Mouse (Mus musculus): Measurements from ENCODE around the gene Sfxn5. TPM values are rescaled to one million over a fixed set of nuclear protein-coding genes. Genes with fewer than 3 reads are reported as not detected.

The Sfxn5 gene
- polyA plus RNA-seq, 1 experiment from 2014 or later = 5.6 TPM

- H3K4me2 ChIP-seq = no peak overlapping the region
- no peaks in the 10 kb centered on the region for H3K27me3 ChIP-seq (ENCODE audit: control insufficient read depth, insufficient read depth, low read length)
- no peak for ATAC-seq (replicated peaks; ENCODE audit: insufficient number of reproducible peaks, low FRiP score, low TSS enrichment)
- H3K27ac ChIP-seq (ENCODE audit: low read depth, low read length) = no peak overlapping the region
- WGBS (ENCODE audit: insufficient replicate concordance) = 91% methylated on average over 1 of the region's 1 CpGs
- H3K9me3 ChIP-seq (replicated peaks; ENCODE audit: control insufficient read depth, low read length) = no peaks in the 10 kb centered on the region
- H3K4me1 ChIP-seq (ENCODE audit: control insufficient read depth, insufficient read depth, low read length) = peaks cover 31% of the 10 kb centered on the region
- no peak overlapping the region for H3K4me3 ChIP-seq (ENCODE audit: low read depth, low read length)
- H3K36me3 ChIP-seq (ENCODE audit: control insufficient read depth, insufficient read depth, low read length) = no peaks in the 10 kb centered on the region
- H3K9ac ChIP-seq (ENCODE audit: low read depth, low read length) = no peak overlapping the region
Observed at GRCm38 (mm10) chr6:85358877-85359276, 25.7 kb upstream of the Sfxn5 start.

GRCm38 (mm10) chr6:85356682-85357465 lies 23.7 kb upstream of the Sfxn5 start:
- ATAC-seq (replicated peaks; ENCODE audit: insufficient number of reproducible peaks, low FRiP score, low TSS enrichment) = no peak
- WGBS (ENCODE audit: insufficient replicate concordance) = 38% methylated on average over 4 of the region's 4 CpGs
- H3K9ac ChIP-seq (ENCODE audit: low read depth, low read length) = no peak overlapping the region
- no peaks in the 10 kb centered on the region for H3K36me3 ChIP-seq (ENCODE audit: control insufficient read depth, insufficient read depth, low read length)
- no peaks in the 10 kb centered on the region for H3K9me3 ChIP-seq (replicated peaks; ENCODE audit: control insufficient read depth, low read length)
- peak overlapping the region; percentile 67 for H3K27ac ChIP-seq (ENCODE audit: low read depth, low read length)
- peak overlapping the region; percentile 15; the same call in 1 of the 2 replicates for H3K4me2 ChIP-seq
- peaks cover 23% of the 10 kb centered on the region for H3K4me1 ChIP-seq (ENCODE audit: control insufficient read depth, insufficient read depth, low read length)
- H3K4me3 ChIP-seq (ENCODE audit: low read depth, low read length) = no peak overlapping the region
- no peaks in the 10 kb centered on the region for H3K27me3 ChIP-seq (ENCODE audit: control insufficient read depth, insufficient read depth, low read length)

- Histone ChIP-seq H3K4me3 (ENCODE audit: low read depth, low read length) (no peak overlapping the region), H3K9me3 (replicated peaks; ENCODE audit: control insufficient read depth, low read length) (no peaks in the 10 kb centered on the region), H3K4me1 (ENCODE audit: control insufficient read depth, insufficient read depth, low read length) (peaks cover 21% of the 10 kb centered on the region), H3K27me3 (ENCODE audit: control insufficient read depth, insufficient read depth, low read length) (no peaks in the 10 kb centered on the region), H3K4me2 (no peak overlapping the region), H3K36me3 (ENCODE audit: control insufficient read depth, insufficient read depth, low read length) (no peaks in the 10 kb centered on the region), H3K9ac (ENCODE audit: low read depth, low read length) (no peak overlapping the region; the same call in 1 of the 2 replicates), H3K27ac (ENCODE audit: low read depth, low read length) (0 out of 2 replicates have a peak overlapping the region, but pooled peaks have one; percentile 67)
- WGBS (ENCODE audit: insufficient replicate concordance) = 94% methylated on average over 2 of the region's 2 CpGs
- no peak for ATAC-seq (replicated peaks; ENCODE audit: insufficient number of reproducible peaks, low FRiP score, low TSS enrichment)
Observed at GRCm38 (mm10) chr6:85355753-85356152, 22.5 kb upstream of the Sfxn5 start.

- Histone ChIP-seq H3K27me3 (ENCODE audit: control insufficient read depth, insufficient read depth, low read length) (no peaks in the 10 kb centered on the region), H3K4me2 (no peak overlapping the region), H3K27ac (ENCODE audit: low read depth, low read length) (no peak overlapping the region), H3K9me3 (replicated peaks; ENCODE audit: control insufficient read depth, low read length) (no peaks in the 10 kb centered on the region), H3K9ac (ENCODE audit: low read depth, low read length) (no peak overlapping the region), H3K4me3 (ENCODE audit: low read depth, low read length) (no peak overlapping the region), H3K36me3 (ENCODE audit: control insufficient read depth, insufficient read depth, low read length) (no peaks in the 10 kb centered on the region), H3K4me1 (ENCODE audit: control insufficient read depth, insufficient read depth, low read length) (peaks cover 18% of the 10 kb centered on the region)
- no peak for ATAC-seq (replicated peaks; ENCODE audit: insufficient number of reproducible peaks, low FRiP score, low TSS enrichment)
- WGBS (ENCODE audit: insufficient replicate concordance) = 70% methylated on average over 6 of the region's 6 CpGs
Observed at GRCm38 (mm10) chr6:85354709-85355108, 21.5 kb upstream of the Sfxn5 start.

GRCm38 (mm10) chr6:85353706-85354105 lies 20.5 kb upstream of the Sfxn5 start:
- Histone ChIP-seq H3K4me1 (ENCODE audit: control insufficient read depth, insufficient read depth, low read length) (peaks cover 22% of the 10 kb centered on the region), H3K27ac (ENCODE audit: low read depth, low read length) (no peak overlapping the region), H3K4me2 (no peak overlapping the region), H3K9ac (ENCODE audit: low read depth, low read length) (no peak overlapping the region), H3K27me3 (ENCODE audit: control insufficient read depth, insufficient read depth, low read length) (no peaks in the 10 kb centered on the region), H3K36me3 (ENCODE audit: control insufficient read depth, insufficient read depth, low read length) (no peaks in the 10 kb centered on the region), H3K4me3 (ENCODE audit: low read depth, low read length) (no peak overlapping the region), H3K9me3 (replicated peaks; ENCODE audit: control insufficient read depth, low read length) (no peaks in the 10 kb centered on the region)
- WGBS (ENCODE audit: insufficient replicate concordance) = 63% methylated on average over 3 of the region's 3 CpGs
- no peak for ATAC-seq (replicated peaks; ENCODE audit: insufficient number of reproducible peaks, low FRiP score, low TSS enrichment)

- Histone ChIP-seq H3K4me3 (ENCODE audit: low read depth, low read length) (no peak overlapping the region), H3K4me1 (ENCODE audit: control insufficient read depth, insufficient read depth, low read length) (peaks cover 4% of the 10 kb centered on the region; the same call in 1 of the 2 replicates), H3K9me3 (replicated peaks; ENCODE audit: control insufficient read depth, low read length) (no peaks in the 10 kb centered on the region), H3K4me2 (no peak overlapping the region), H3K36me3 (ENCODE audit: control insufficient read depth, insufficient read depth, low read length) (no peaks in the 10 kb centered on the region), H3K9ac (ENCODE audit: low read depth, low read length) (no peak overlapping the region), H3K27ac (ENCODE audit: low read depth, low read length) (no peak overlapping the region), H3K27me3 (ENCODE audit: control insufficient read depth, insufficient read depth, low read length) (no peaks in the 10 kb centered on the region)
- no peak for ATAC-seq (replicated peaks; ENCODE audit: insufficient number of reproducible peaks, low FRiP score, low TSS enrichment)
- 73% methylated on average over 1 of the region's 1 CpGs for WGBS (ENCODE audit: insufficient replicate concordance)
Observed at GRCm38 (mm10) chr6:85350157-85350556, 16.9 kb upstream of the Sfxn5 start.

GRCm38 (mm10) chr6:85349246-85349645 lies 16.0 kb upstream of the Sfxn5 start:
- Histone ChIP-seq H3K4me2 (no peak overlapping the region), H3K9me3 (replicated peaks; ENCODE audit: control insufficient read depth, low read length) (no peaks in the 10 kb centered on the region), H3K27me3 (ENCODE audit: control insufficient read depth, insufficient read depth, low read length) (0 out of 2 replicates have a peak, but pooled peaks cover 3% of the 10 kb centered on the region), H3K36me3 (ENCODE audit: control insufficient read depth, insufficient read depth, low read length) (no peaks in the 10 kb centered on the region), H3K9ac (ENCODE audit: low read depth, low read length) (no peak overlapping the region), H3K27ac (ENCODE audit: low read depth, low read length) (no peak overlapping the region), H3K4me1 (ENCODE audit: control insufficient read depth, insufficient read depth, low read length) (peaks cover 4% of the 10 kb centered on the region; the same call in 1 of the 2 replicates), H3K4me3 (ENCODE audit: low read depth, low read length) (no peak overlapping the region)
- ATAC-seq (replicated peaks; ENCODE audit: insufficient number of reproducible peaks, low FRiP score, low TSS enrichment) = no peak
- 76% methylated on average over 7 of the region's 7 CpGs for WGBS (ENCODE audit: insufficient replicate concordance)

- Histone ChIP-seq H3K9ac (ENCODE audit: low read depth, low read length) (no peak overlapping the region), H3K4me1 (ENCODE audit: control insufficient read depth, insufficient read depth, low read length) (peaks cover 4% of the 10 kb centered on the region; the same call in 1 of the 2 replicates), H3K9me3 (replicated peaks; ENCODE audit: control insufficient read depth, low read length) (no peaks in the 10 kb centered on the region), H3K4me2 (no peak overlapping the region), H3K4me3 (ENCODE audit: low read depth, low read length) (no peak overlapping the region), H3K27me3 (ENCODE audit: control insufficient read depth, insufficient read depth, low read length) (0 out of 2 replicates have a peak, but pooled peaks cover 3% of the 10 kb centered on the region), H3K36me3 (ENCODE audit: control insufficient read depth, insufficient read depth, low read length) (no peaks in the 10 kb centered on the region), H3K27ac (ENCODE audit: low read depth, low read length) (no peak overlapping the region)
- no peak for ATAC-seq (replicated peaks; ENCODE audit: insufficient number of reproducible peaks, low FRiP score, low TSS enrichment)
- WGBS (ENCODE audit: insufficient replicate concordance) = 75% methylated on average over 11 of the region's 11 CpGs
Observed at GRCm38 (mm10) chr6:85348133-85348532, 14.9 kb upstream of the Sfxn5 start.

Data from heart, embryonic 11.5 days (tissue).